ENCODE assay signal across 31 mouse cellular contexts in the genomic region with DNA sequence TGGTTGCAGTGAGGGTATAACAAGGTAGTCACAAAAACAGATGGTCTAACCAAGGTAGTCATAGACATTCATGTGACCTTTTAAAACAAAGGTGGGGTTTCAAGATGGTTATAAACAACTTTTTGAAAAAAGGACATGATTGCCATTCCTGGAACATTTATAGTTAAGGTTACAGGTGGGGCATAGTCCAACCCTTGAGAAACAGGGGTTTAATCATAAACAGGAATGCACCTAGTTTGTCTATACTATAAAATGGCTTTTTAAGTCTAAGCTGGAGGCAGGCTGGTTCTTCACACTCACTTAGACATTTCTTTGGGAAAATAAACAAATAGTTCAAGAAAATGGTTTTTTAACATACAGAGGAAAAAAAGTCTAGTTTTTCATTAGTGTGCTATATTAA.
"Had no signal": no experiment of that assay in that cellular context is flagged by ENCODE, and none has a peak within 500 bp of the region (broad histone marks: within the 10 kb centered on the region; RNA-seq: fewer than 3 reads in every experiment).

No protein-coding gene starts in this region.

- H3K36me3 ChIP-seq: heart, embryonic 10.5 days; heart, embryonic 12.5 days; heart, embryonic 13.5 days; heart, embryonic 15.5 days; hindbrain, embryonic 10.5 days; hindbrain, embryonic 13.5 days; hindbrain, embryonic 15.5 days had no signal

- H3K4me1 ChIP-seq: heart, embryonic 10.5 days; heart, embryonic 12.5 days; heart, embryonic 13.5 days; heart, embryonic 15.5 days; hindbrain, embryonic 10.5 days; hindbrain, embryonic 13.5 days; hindbrain, embryonic 15.5 days had no signal

- H3K9me3 ChIP-seq: heart, embryonic 10.5 days; heart, embryonic 12.5 days; heart, embryonic 13.5 days; heart, embryonic 15.5 days; hindbrain, embryonic 10.5 days; hindbrain, embryonic 13.5 days; hindbrain, embryonic 15.5 days had no signal

- DNase-seq: heart, postnatal 10 days; heart, postnatal 14 days; heart, postnatal 36 days; heart, postnatal 4 days; kidney, adult 11 months; kidney, adult 18-20 months; kidney, adult 2 months; kidney, adult 8-10 months; kidney, adult 9 months; kidney, postnatal 10 days; kidney, postnatal 14 days; kidney, postnatal 25 days; kidney, postnatal 36 days; kidney, postnatal 4 days; layer of hippocampus, adult 9-11 months; layer of hippocampus, postnatal 36 days had no signal

- H3K27ac ChIP-seq: heart, embryonic 10.5 days; heart, embryonic 13.5 days; heart, embryonic 15.5 days; hindbrain, embryonic 10.5 days; hindbrain, embryonic 13.5 days; hindbrain, embryonic 14.5 days; hindbrain, embryonic 15.5 days; hindbrain, postnatal 0 days; kidney, postnatal 0 days; layer of hippocampus, adult 2 months; left cerebral cortex, adult 2 months had no signal

- H3K4me3 ChIP-seq: heart, embryonic 10.5 days; heart, embryonic 12.5 days; heart, embryonic 13.5 days; heart, embryonic 15.5 days; hindbrain, embryonic 10.5 days; hindbrain, embryonic 13.5 days; hindbrain, embryonic 15.5 days; layer of hippocampus, adult 2 months; left cerebral cortex, adult 2 months had no signal

- H3K4me2 ChIP-seq: heart, embryonic 11.5 days; heart, embryonic 12.5 days; heart, embryonic 13.5 days; heart, embryonic 15.5 days; hindbrain, embryonic 13.5 days; hindbrain, embryonic 14.5 days; hindbrain, embryonic 15.5 days had no signal

- ATAC-seq: hindbrain, embryonic 16.5 days; hindbrain, postnatal 0 days; inflammation-experienced regulatory T-cells, adult 6 months had no signal

- H3K9ac ChIP-seq: heart, embryonic 12.5 days; heart, embryonic 13.5 days; heart, embryonic 15.5 days; hindbrain, embryonic 13.5 days; hindbrain, embryonic 14.5 days; hindbrain, embryonic 15.5 days had no signal

- H3K27me3 ChIP-seq: heart, embryonic 12.5 days; heart, embryonic 13.5 days; heart, embryonic 15.5 days; hindbrain, embryonic 13.5 days; hindbrain, embryonic 15.5 days had no signal
